Mouse (Mus musculus) testis, adult 2 months (tissue): ENCODE data around the gene Acaca. TPM values are rescaled to one million over a fixed set of nuclear protein-coding genes. Genes with fewer than 3 reads are reported as not detected.
"Not testable (repeated sequence)": the region's sequence is repeated elsewhere in the genome, so short reads cannot be mapped to it uniquely, and the experiment has no call there.

Experiments
- H3K27ac ChIP-seq: fragments of 200-500 bp; 2 replicates; pipeline ENCODE4 v1.5.1; 2012; ENCODE audit warnings: low read depth, low read length; ENCODE audit not compliant: control insufficient read depth, insufficient read depth
- H3K27me3 ChIP-seq: fragments of 200-500 bp; 2 replicates; pipeline ENCODE4 v1.6.1; 2012; ENCODE audit warnings: mild to moderate bottlenecking, low read length, moderate library complexity; ENCODE audit not compliant: control insufficient read depth, insufficient read depth
- H3K36me3 ChIP-seq: fragments of 200-500 bp; 2 replicates; pipeline ENCODE4 v1.6.1; 2012; ENCODE audit warnings: mild to moderate bottlenecking, low read length; ENCODE audit not compliant: control insufficient read depth, insufficient read depth
- H3K4me1 ChIP-seq: fragments of 200-500 bp; 2 replicates; pipeline ENCODE4 v1.6.1; 2012; ENCODE audit warnings: low read length; ENCODE audit not compliant: control insufficient read depth, insufficient read depth
- H3K4me3 ChIP-seq: fragments of 200-500 bp; 2 replicates; pipeline ENCODE4 v1.5.1; 2012; ENCODE audit warnings: low read depth, mild to moderate bottlenecking, low read length, moderate library complexity, mixed read lengths; ENCODE audit not compliant: control insufficient read depth
- CTCF ChIP-seq: fragments of 200-500 bp; IDR thresholded peaks from 2 replicates; pipeline ENCODE4 v1.5.1; 2012; ENCODE audit warnings: low read depth, mild to moderate bottlenecking, inconsistent platforms, low read length, moderate library complexity; ENCODE audit not compliant: control insufficient read depth, insufficient read depth, insufficient replicate concordance
- POLR2A ChIP-seq: fragments of 200-500 bp; IDR thresholded peaks from 2 replicates; pipeline ENCODE4 v1.6.1; 2012; ENCODE audit warnings: low read depth, mild to moderate bottlenecking, inconsistent platforms, low read length, moderate library complexity; ENCODE audit not compliant: control insufficient read depth
- polyA plus RNA-seq: library from polyadenylated mRNA; depleted of rRNA; stranded (reverse); fragments of >200 nt; gene quantifications from 2 replicates; pipeline ENCODE4 v1.2.3, GENCODE M21; 2012

The Acaca gene
- polyA plus RNA-seq, 1 experiment = 11.2 TPM

DNA sequence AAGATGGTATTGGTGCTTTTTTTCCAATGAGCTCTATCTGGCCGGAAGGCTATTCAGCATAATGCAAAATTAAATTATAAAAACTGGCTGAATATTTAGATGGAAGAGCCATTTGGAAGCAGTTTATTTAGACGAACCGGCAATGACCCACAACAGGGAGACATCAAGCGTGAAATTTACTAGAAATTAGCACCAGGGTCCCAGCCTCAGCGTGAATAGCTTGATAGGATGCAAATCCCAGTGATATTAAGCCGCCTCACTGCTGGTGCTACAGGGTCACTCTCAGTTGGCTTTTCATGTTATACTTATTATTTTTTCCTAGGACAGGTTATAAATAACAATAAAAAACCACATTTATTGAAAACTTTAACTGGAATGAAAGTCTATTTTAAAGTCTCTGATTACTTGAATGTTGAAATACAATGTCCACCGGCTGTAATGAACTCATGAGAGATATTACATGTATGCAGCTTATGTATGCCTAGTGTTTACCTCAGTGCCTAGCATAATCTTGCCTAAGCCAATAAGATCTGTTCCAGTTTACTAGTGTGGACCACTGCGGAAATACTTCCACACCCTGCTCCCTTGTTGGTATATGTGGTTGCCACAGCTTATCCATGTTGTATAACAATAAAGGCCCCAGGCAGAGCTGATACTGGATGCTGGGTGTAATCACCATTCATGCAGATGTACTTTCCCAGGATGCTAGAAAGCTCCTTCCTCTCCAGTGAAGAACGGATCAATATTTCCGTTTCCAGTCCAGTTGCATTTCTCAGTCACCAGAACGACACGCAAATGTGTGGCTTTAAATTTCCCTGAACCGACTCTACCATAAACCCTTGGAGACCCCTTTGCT is 247.3 kb downstream of the Acaca start:
- Histone ChIP-seq H3K27ac (no peak overlapping the region), H3K27me3 (no peaks in the 10 kb centered on the region)

DNA sequence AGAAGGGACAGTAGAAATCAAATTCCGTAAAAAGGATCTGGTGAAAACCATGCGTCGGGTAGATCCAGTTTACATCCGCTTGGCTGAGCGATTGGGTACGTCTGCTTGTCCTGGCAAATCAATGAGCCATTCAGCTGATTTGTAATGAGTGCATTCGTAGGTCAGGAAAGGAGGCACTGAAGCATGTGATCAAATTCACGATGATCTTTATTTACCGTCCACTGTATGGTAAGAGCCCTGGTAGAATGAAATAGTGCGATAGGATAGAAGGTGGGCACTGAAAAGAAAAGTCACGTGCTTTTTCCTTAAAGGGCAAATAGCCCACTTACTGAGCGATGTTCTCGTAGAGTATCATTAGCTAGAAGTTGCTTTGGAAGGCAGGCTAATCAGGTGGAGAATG is 253.0 kb downstream of the Acaca start:
- Histone ChIP-seq H3K4me3 (no peak overlapping the region), H3K36me3 (no peaks in the 10 kb centered on the region), H3K4me1 (no peaks in the 10 kb centered on the region), H3K27me3 (no peaks in the 10 kb centered on the region), H3K27ac (no peak overlapping the region)
- TF ChIP-seq CTCF (no peak), POLR2A (no peak)

More for the DNA sequence above, 247.3 kb downstream of the Acaca start:
- TF ChIP-seq CTCF (no peak), POLR2A (no peak)
- no peaks in the 10 kb centered on the region for H3K4me1 ChIP-seq
- no peak overlapping the region for H3K4me3 ChIP-seq
- H3K36me3 ChIP-seq = no peaks in the 10 kb centered on the region; the same call in 1 of the 2 replicates

DNA sequence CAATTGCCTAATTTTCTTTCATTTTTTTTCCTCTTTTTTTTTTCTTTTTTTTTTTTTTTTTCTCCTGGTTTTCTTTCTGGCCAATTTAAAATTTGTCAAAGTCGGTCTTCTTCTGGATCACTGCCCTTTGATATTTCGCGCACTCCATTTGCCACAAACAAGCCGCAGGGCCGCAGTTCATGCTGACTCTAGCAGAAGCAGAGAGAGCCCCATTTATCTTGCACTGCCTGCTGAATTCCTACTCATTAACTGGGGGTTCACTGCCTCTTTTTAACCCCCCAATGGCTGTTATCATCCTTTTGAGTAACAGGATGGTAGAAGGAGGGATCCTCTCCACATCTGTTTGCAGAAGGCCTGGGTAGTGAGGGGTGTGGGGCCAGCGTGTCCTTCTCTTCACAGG is 254.4 kb downstream of the Acaca start:
- Histone ChIP-seq H3K4me1 (no peaks in the 10 kb centered on the region), H3K36me3 (no peaks in the 10 kb centered on the region), H3K27me3 (no peaks in the 10 kb centered on the region), H3K27ac (no peak overlapping the region), H3K4me3 (no peak overlapping the region)
- TF ChIP-seq POLR2A (no peak), CTCF (no peak)

DNA sequence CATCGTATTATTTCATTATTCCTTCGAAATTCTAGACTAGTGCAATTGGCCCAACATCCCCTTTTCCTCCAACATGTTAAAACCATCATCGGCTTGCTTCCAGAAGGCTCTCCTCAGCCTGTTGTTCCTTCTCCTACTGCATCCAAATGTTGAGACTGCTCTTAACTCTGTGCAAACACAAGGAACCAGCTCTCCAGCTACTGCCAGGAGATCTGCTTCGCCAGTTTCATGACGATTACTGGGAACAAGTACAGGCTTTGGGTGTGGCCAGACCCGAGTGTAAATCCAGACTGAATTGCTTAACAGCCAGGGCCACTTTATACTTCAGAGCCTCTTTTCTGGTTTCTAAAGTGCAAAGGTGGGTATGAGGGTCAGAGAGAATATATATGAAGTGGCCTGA is 259.9 kb downstream of the Acaca start:
- Histone ChIP-seq H3K36me3 (no peaks in the 10 kb centered on the region), H3K4me1 (no peaks in the 10 kb centered on the region), H3K4me3 (no peak overlapping the region), H3K27ac (no peak overlapping the region), H3K27me3 (no peaks in the 10 kb centered on the region)
- TF ChIP-seq CTCF = no peak
- TF ChIP-seq POLR2A = no peak

DNA sequence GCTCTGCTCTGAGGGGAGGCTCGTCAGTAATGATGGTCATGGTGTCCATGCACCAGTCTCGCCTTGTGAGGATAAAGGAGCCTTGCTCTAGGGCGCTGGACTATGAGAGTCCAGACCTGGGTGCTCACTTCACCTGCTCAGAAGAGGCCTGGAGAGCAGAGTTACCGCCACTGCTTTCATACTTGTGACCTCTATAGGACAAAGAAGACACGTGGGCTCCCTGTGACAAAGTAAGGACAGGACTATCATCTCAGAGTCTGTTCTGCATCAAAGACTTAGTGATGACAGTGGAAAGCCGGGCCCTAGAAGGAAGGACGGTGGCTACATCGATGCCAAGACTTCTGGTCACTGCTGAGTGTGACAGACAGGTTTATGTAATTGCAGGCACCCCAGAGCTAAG is 261.7 kb downstream of the Acaca start:
- TF ChIP-seq CTCF (no peak), POLR2A (no peak)
- Histone ChIP-seq H3K27me3 (no peaks in the 10 kb centered on the region), H3K4me3 (no peak overlapping the region), H3K27ac (no peak overlapping the region), H3K4me1 (no peaks in the 10 kb centered on the region; the same call in 1 of the 2 replicates), H3K36me3 (no peaks in the 10 kb centered on the region)

- not testable (repeated sequence) for H3K36me3 ChIP-seq, H3K27ac ChIP-seq, H3K4me1 ChIP-seq, H3K4me3 ChIP-seq, H3K27me3 ChIP-seq
Measured at GRCm38 (mm10) chr11:84392066-84392465, 262.6 kb downstream of the Acaca start.

GRCm38 (mm10) chr11:84393571-84393970 is 264.1 kb downstream of the Acaca start:
- no peaks in the 10 kb centered on the region for H3K27me3 ChIP-seq
- H3K27ac ChIP-seq = no peak overlapping the region
- TF ChIP-seq POLR2A = no peak
- H3K4me3 ChIP-seq = no peak overlapping the region
- H3K36me3 ChIP-seq = no peaks in the 10 kb centered on the region
- no peaks in the 10 kb centered on the region; the same call in 1 of the 2 replicates for H3K4me1 ChIP-seq

DNA sequence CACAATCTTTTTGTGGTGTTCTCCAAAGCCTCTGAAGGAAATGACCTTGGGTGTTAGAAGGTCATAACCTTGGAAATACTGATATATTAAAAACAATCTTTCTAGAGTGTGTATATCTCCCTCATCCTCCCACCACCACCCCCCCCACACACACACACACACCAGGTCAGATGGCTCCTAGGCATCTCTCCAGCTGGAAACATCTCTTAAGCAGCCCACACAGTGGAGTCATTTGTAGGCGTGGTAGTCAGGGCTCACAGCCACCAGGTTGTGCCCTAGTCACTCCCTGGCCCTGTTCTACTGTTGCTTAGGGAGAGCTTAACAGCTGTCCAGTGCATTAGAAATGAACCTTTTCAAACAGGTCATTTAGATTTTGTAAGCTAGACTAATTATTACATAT is 265.5 kb downstream of the Acaca start:
- Histone ChIP-seq H3K4me3 (no peak overlapping the region), H3K27me3 (no peaks in the 10 kb centered on the region), H3K36me3 (no peaks in the 10 kb centered on the region), H3K27ac (no peak overlapping the region), H3K4me1 (no peaks in the 10 kb centered on the region; the same call in 1 of the 2 replicates)
- TF ChIP-seq CTCF = no peak
- no peak for TF ChIP-seq POLR2A
